Mouse (Mus musculus): ENCODE data around the gene Rasgrf1. TPM values are rescaled to one million over a fixed set of nuclear protein-coding genes. Genes with fewer than 3 reads are reported as not detected.

The Rasgrf1 gene
- polyA plus RNA-seq, 1 experiment from 2014 or later = not detected

DNA sequence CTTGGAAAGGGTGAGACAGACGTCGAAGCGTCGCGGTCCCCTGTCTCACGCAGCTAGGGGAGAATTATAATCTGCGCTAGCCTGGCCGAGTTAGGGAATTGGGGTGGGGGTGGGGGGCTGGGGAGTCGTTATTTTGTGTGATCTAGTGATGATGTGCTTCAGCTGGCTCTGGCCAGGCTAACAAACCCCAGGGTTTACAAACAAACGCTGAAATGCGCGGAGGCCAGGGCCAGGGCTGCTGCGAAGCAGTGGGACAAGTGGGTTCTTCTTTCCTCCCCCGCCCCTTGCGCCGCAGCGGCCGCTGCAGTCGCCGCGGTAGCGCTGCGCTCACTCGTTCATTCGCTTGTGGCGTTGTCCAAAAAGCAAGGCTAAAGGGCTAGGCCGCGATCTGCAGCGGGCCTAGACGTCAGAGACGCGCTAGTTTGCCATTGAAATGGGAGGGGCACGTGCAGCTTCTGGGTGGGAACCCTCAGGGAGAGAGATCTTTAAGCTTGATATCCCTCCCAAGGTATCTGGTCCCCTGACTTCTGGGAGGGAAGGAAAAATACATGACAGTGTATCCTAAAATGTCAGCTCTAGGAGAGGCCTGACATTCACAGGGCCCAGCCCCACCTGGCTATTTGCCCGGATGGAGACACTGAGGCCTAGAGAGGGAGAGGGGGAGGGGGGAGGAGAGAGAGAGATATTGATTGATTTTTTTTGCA, 1.2 kb downstream of the Rasgrf1 start:
- peak overlapping the region; percentile 2; the same call in 1 of the 2 replicates for H3K4me3 ChIP-seq (ENCODE audit: low read depth, low read length)
- ATAC-seq (replicated peaks; ENCODE audit: low FRiP score) = peak; percentile 16; the same call in 1 of the 2 replicates
- peak overlapping the region; percentile 39 for H3K4me2 ChIP-seq (ENCODE audit: low read depth, low read length, severe bottlenecking)
- no peaks in the 10 kb centered on the region for H3K9me3 ChIP-seq (ENCODE audit: control insufficient read depth, low read length)
- DNase-seq (ENCODE audit: low spot score) = peak; percentile 71
- no peak overlapping the region for H3K9ac ChIP-seq (ENCODE audit: low read length)
- no peak overlapping the region for H3K27ac ChIP-seq (ENCODE audit: low read depth, low read length)
- WGBS = 1% methylated on average over 34 of the region's 34 CpGs
- H3K36me3 ChIP-seq (ENCODE audit: control insufficient read depth, insufficient read depth, low read length) = no peaks in the 10 kb centered on the region
- peaks cover 9% of the 10 kb centered on the region for H3K4me1 ChIP-seq (replicated peaks; ENCODE audit: control insufficient read depth, insufficient read depth, low read length)
- peaks cover 62% of the 10 kb centered on the region for H3K27me3 ChIP-seq (ENCODE audit: control insufficient read depth, insufficient read depth, low read length)

DNA sequence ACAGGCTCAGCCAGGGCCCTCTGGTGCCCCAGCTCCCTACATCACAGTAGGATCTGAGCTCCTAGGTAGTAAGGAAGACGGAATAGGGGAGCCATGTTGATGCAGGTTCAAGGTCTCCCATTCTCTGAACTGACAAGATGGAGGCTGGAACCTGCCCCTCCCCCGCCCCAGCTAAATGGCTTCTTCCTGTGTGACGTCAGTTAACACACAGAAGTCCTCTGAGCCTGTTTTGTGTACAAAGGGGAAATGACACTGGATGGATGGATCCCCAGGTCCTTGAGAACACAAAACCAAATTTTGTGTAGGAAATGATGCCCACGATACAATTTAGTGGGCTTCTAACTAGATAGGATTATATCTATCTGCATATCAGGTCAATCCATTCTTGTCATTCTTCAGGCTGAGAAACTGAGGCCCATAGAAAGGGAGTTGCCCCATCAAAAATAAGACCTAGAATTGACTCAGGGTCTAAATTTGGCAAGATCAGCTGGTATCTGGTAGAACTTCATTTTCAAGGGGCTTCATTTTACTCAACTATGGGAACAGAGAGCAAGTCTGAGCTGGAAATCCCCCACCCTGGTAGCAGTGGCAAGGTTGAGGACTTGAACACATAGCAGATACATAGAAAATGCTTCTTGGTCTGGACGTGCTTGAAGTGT, 2.3 kb downstream of the Rasgrf1 start:
- Histone ChIP-seq H3K4me3 (ENCODE audit: low read depth, low read length) (no peak overlapping the region), H3K4me2 (ENCODE audit: low read depth, low read length, severe bottlenecking) (no peak overlapping the region), H3K27me3 (ENCODE audit: control insufficient read depth, insufficient read depth, low read length) (peaks cover 52% of the 10 kb centered on the region), H3K27ac (ENCODE audit: low read depth, low read length) (no peak overlapping the region), H3K4me1 (replicated peaks; ENCODE audit: control insufficient read depth, insufficient read depth, low read length) (peaks cover 9% of the 10 kb centered on the region), H3K9me3 (ENCODE audit: control insufficient read depth, low read length) (no peaks in the 10 kb centered on the region), H3K9ac (ENCODE audit: low read length) (no peak overlapping the region), H3K36me3 (ENCODE audit: control insufficient read depth, insufficient read depth, low read length) (no peaks in the 10 kb centered on the region)
- DNase-seq (ENCODE audit: low spot score) = no peak
- no peak for ATAC-seq (replicated peaks; ENCODE audit: low FRiP score)
- 65% methylated on average over 5 of the region's 5 CpGs for WGBS

DNA sequence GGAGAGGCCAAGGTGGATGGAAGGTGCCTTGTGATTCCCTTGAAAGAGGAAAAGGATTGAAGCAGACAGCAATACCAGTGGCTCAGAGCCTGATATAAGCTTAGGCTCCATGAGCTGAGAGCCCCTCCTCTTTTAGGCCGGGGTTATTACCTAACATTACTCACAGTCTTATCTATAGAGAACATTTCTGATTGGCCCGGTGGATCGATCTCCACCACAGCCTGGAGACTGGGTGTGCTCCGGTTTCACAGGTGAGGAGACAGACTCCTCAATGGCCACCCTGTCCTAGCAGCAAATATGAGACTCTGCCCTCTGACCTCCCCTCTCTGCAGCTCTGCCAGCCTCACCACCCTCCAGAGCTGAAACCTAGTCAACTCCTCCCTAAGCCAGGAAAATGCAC, 3.4 kb downstream of the Rasgrf1 start:
- peaks cover 9% of the 10 kb centered on the region for H3K4me1 ChIP-seq (replicated peaks; ENCODE audit: control insufficient read depth, insufficient read depth, low read length)
- no peak overlapping the region for H3K9ac ChIP-seq (ENCODE audit: low read length)
- H3K4me3 ChIP-seq (ENCODE audit: low read depth, low read length) = no peak overlapping the region
- WGBS = 66% methylated on average over 4 of the region's 4 CpGs
- no peaks in the 10 kb centered on the region for H3K36me3 ChIP-seq (ENCODE audit: control insufficient read depth, insufficient read depth, low read length)
- H3K4me2 ChIP-seq (ENCODE audit: low read depth, low read length, severe bottlenecking) = no peak overlapping the region
- DNase-seq (ENCODE audit: low spot score) (no peak), ATAC-seq (replicated peaks; ENCODE audit: low FRiP score) (no peak)
- H3K9me3 ChIP-seq (ENCODE audit: control insufficient read depth, low read length) = no peaks in the 10 kb centered on the region
- H3K27me3 ChIP-seq (ENCODE audit: control insufficient read depth, insufficient read depth, low read length) = peaks cover 41% of the 10 kb centered on the region
- H3K27ac ChIP-seq (ENCODE audit: low read depth, low read length) = no peak overlapping the region

DNA sequence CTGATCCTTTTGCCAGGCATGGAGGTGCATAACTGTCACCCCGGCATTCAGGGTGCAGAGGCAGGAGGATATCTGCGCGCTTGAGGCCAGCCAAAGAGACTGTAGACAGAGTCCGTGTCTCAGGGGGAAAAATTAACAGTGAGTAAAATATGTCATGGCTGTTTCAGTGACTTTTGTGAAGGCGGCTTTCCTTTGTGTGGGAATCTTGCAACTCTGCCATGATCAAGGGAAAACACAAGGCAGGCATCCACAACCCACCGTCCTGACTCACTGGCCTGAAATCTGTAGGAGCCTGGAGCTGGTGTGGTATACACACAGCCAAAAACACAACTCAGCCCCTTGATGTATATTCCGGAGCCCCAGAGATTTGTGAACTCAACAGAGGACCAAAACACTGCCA, 6.8 kb downstream of the Rasgrf1 start:
- H3K27ac ChIP-seq (ENCODE audit: low read depth, low read length) = no peak overlapping the region
- no peak overlapping the region for H3K4me3 ChIP-seq (ENCODE audit: low read depth, low read length)
- H3K36me3 ChIP-seq (ENCODE audit: control insufficient read depth, insufficient read depth, low read length) = no peaks in the 10 kb centered on the region
- H3K4me1 ChIP-seq (replicated peaks; ENCODE audit: control insufficient read depth, insufficient read depth, low read length) = no peaks in the 10 kb centered on the region
- no peak for ATAC-seq (replicated peaks; ENCODE audit: low FRiP score)
- no peak overlapping the region for H3K4me2 ChIP-seq (ENCODE audit: low read depth, low read length, severe bottlenecking)
- DNase-seq (ENCODE audit: low spot score) = no peak
- WGBS = 91% methylated on average over 7 of the region's 7 CpGs
- no peak overlapping the region for H3K9ac ChIP-seq (ENCODE audit: low read length)
- peaks cover 10% of the 10 kb centered on the region for H3K27me3 ChIP-seq (ENCODE audit: control insufficient read depth, insufficient read depth, low read length)
- no peaks in the 10 kb centered on the region for H3K9me3 ChIP-seq (ENCODE audit: control insufficient read depth, low read length)

DNA sequence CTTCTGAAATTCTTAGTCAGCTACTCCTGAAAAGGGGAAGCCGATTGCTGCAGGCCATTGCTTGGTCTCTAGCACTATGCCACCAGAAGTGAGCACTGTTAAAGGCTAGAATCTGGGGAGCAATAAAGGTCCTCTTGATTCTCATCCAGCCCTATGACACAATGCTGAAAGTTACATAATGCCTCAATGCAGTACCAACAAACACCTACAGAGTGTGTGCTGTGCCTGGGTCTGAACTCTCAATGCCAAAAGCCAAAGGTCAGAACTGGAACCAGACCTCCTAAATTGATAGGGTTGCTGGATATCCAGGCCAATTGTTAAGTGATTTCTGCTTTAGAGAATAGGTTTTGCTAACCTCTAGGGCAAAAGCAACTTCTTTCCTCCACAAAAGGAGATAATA, 7.7 kb downstream of the Rasgrf1 start:
- Histone ChIP-seq H3K4me1 (replicated peaks; ENCODE audit: control insufficient read depth, insufficient read depth, low read length) (no peaks in the 10 kb centered on the region), H3K4me3 (ENCODE audit: low read depth, low read length) (no peak overlapping the region)
- WGBS = 95% methylated on average over 1 of the region's 1 CpGs

DNA sequence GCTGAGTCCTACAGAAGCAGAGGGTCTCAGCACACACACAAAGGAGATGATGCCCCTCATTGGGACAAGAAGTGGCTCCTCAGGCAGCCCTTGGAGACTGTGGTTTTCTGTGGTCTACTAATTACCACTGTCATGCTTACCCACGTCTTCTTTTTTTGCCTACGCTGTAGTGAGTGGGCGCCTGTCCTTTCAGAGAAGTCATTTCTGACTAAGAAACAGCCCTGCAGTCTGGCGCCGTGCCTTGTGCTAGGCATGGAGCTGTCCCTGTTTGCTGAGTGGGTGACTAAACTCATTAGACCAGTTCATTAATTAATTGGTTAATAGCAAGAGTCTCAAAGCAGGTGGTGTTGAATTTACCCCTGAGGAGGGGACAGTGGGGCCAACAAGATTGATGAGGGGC, 9.1 kb downstream of the Rasgrf1 start:
- Histone ChIP-seq H3K9ac (ENCODE audit: low read length) (no peak overlapping the region), H3K27ac (ENCODE audit: low read depth, low read length) (no peak overlapping the region), H3K4me2 (ENCODE audit: low read depth, low read length, severe bottlenecking) (no peak overlapping the region), H3K36me3 (ENCODE audit: control insufficient read depth, insufficient read depth, low read length) (no peaks in the 10 kb centered on the region), H3K4me1 (replicated peaks; ENCODE audit: control insufficient read depth, insufficient read depth, low read length) (no peaks in the 10 kb centered on the region), H3K4me3 (ENCODE audit: low read depth, low read length) (no peak overlapping the region), H3K9me3 (ENCODE audit: control insufficient read depth, low read length) (no peaks in the 10 kb centered on the region), H3K27me3 (ENCODE audit: control insufficient read depth, insufficient read depth, low read length) (no peaks in the 10 kb centered on the region)
- 86% methylated on average over 5 of the region's 5 CpGs for WGBS
- DNase-seq (ENCODE audit: low spot score) (no peak), ATAC-seq (replicated peaks; ENCODE audit: low FRiP score) (no peak)

More for the DNA sequence above, 7.7 kb downstream of the Rasgrf1 start:
- DNase-seq (ENCODE audit: low spot score) (no peak), ATAC-seq (replicated peaks; ENCODE audit: low FRiP score) (no peak)
- H3K27me3 ChIP-seq (ENCODE audit: control insufficient read depth, insufficient read depth, low read length) = no peaks in the 10 kb centered on the region
- H3K36me3 ChIP-seq (ENCODE audit: control insufficient read depth, insufficient read depth, low read length) = no peaks in the 10 kb centered on the region
- no peaks in the 10 kb centered on the region for H3K9me3 ChIP-seq (ENCODE audit: control insufficient read depth, low read length)
- no peak overlapping the region for H3K4me2 ChIP-seq (ENCODE audit: low read depth, low read length, severe bottlenecking)
- no peak overlapping the region for H3K27ac ChIP-seq (ENCODE audit: low read depth, low read length)
- H3K9ac ChIP-seq (ENCODE audit: low read length) = no peak overlapping the region

DNA sequence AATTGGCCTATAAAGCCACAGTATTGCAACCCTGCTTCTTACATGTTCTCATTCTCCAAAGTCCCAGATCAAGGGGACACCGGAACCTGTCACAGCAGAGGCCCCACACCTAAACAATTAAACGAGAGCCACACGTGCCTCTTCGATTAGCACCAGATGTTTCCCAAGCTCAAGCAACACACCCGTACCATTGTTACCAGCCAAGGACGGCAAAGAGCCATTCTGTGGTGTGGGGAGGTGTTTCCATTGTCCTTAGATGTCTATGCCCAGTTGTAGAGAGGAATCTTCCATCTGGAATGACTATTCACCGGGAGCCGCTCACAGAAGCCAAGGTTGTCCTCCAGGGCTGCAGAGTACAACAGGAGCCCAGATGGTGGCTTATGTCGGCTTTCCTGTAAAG, 11.4 kb downstream of the Rasgrf1 start:
- Histone ChIP-seq H3K36me3 (ENCODE audit: control insufficient read depth, insufficient read depth, low read length) (no peaks in the 10 kb centered on the region), H3K27ac (ENCODE audit: low read depth, low read length) (no peak overlapping the region), H3K9me3 (ENCODE audit: control insufficient read depth, low read length) (no peaks in the 10 kb centered on the region), H3K4me3 (ENCODE audit: low read depth, low read length) (no peak overlapping the region), H3K4me2 (ENCODE audit: low read depth, low read length, severe bottlenecking) (no peak overlapping the region), H3K9ac (ENCODE audit: low read length) (no peak overlapping the region), H3K4me1 (replicated peaks; ENCODE audit: control insufficient read depth, insufficient read depth, low read length) (no peaks in the 10 kb centered on the region), H3K27me3 (ENCODE audit: control insufficient read depth, insufficient read depth, low read length) (no peaks in the 10 kb centered on the region)
- 75% methylated on average over 9 of the region's 9 CpGs for WGBS
- DNase-seq (ENCODE audit: low spot score) (no peak), ATAC-seq (replicated peaks; ENCODE audit: low FRiP score) (no peak)

DNA sequence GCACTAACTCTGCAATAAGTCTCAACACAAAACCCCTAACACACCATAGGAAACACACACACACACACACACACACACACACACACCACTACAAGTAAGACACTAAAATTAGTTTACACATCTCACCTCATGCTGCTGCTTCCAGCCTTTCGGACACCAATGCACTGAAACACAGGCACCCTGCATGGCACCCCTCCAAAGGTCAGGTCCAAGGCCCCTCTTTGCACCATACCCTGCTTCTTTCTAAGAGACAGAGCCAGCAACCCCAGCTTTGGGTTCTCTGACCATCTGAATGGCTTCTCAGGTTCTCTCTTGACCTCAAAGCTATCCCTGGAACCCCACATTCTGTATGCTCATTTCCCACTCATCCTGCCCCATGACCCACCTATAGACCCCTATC, 13.0 kb downstream of the Rasgrf1 start:
- no peak for DNase-seq (ENCODE audit: low spot score)
- H3K27ac ChIP-seq (ENCODE audit: low read depth, low read length) = no peak overlapping the region
- no peak overlapping the region for H3K4me2 ChIP-seq (ENCODE audit: low read depth, low read length, severe bottlenecking)
- H3K36me3 ChIP-seq (ENCODE audit: control insufficient read depth, insufficient read depth, low read length) = no peaks in the 10 kb centered on the region
- no peaks in the 10 kb centered on the region for H3K27me3 ChIP-seq (ENCODE audit: control insufficient read depth, insufficient read depth, low read length)
- 88% methylated on average over 1 of the region's 1 CpGs for WGBS
- no peaks in the 10 kb centered on the region for H3K4me1 ChIP-seq (replicated peaks; ENCODE audit: control insufficient read depth, insufficient read depth, low read length)
- no peak for ATAC-seq (replicated peaks; ENCODE audit: low FRiP score)
- H3K9ac ChIP-seq (ENCODE audit: low read length) = no peak overlapping the region
- H3K4me3 ChIP-seq (ENCODE audit: low read depth, low read length) = no peak overlapping the region
- H3K9me3 ChIP-seq (ENCODE audit: control insufficient read depth, low read length) = no peaks in the 10 kb centered on the region

DNA sequence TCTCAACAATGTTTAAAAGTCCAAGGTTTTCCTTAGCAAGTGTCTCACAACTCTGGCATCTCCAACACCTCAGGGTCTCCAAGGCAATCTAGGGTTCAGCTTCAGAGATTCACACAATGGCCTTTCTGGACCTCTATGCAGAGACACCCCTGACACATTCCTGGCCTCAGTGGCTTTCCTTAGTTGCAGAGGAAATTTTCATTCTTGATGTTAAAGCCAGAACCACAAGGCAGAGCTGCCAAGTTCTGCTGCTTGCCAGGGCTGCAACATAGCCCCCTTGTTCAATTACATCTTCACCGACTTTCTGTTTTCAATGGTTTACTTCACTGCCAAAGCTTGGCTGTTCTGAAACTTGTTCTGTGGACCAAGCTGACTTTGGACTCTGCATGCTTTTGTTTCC, 15.1 kb downstream of the Rasgrf1 start:
- no peak for ATAC-seq (replicated peaks; ENCODE audit: low FRiP score)
- no peak overlapping the region for H3K4me3 ChIP-seq (ENCODE audit: low read depth, low read length)
- H3K27ac ChIP-seq (ENCODE audit: low read depth, low read length) = no peak overlapping the region
- no peak overlapping the region for H3K9ac ChIP-seq (ENCODE audit: low read length)
- H3K4me2 ChIP-seq (ENCODE audit: low read depth, low read length, severe bottlenecking) = no peak overlapping the region
- no peaks in the 10 kb centered on the region for H3K9me3 ChIP-seq (ENCODE audit: control insufficient read depth, low read length)
- H3K36me3 ChIP-seq (ENCODE audit: control insufficient read depth, insufficient read depth, low read length) = no peaks in the 10 kb centered on the region
- 90% methylated on average over 1 of the region's 1 CpGs for WGBS
- H3K27me3 ChIP-seq (ENCODE audit: control insufficient read depth, insufficient read depth, low read length) = no peaks in the 10 kb centered on the region
- no peak for DNase-seq (ENCODE audit: low spot score)
- H3K4me1 ChIP-seq (replicated peaks; ENCODE audit: control insufficient read depth, insufficient read depth, low read length) = no peaks in the 10 kb centered on the region

Measured in forebrain, embryonic 11.5 days (tissue).